Mouse (Mus musculus) embryonic facial prominence, embryonic 10.5 days (tissue): ENCODE measurements at regions not wholly inside any gene's neighbourhood (a gene's known extent, or its start where the extent isn't known, plus 50 kb on each side); places are given as distances from the start of the nearest gene placed in this dataset.

Experiments used
- DNase-seq: peaks from one replicate; pipeline ENCODE4 v3.0.0-alpha.2; 2017; ENCODE audit warnings: low spot score
- H3K27ac ChIP-seq: fragments of 300-500 bp; sonication (generic); replicated peaks from 2 replicates; pipeline ENCODE4 v1.5.1; 2016; ENCODE audit warnings: mild to moderate bottlenecking
- H3K27me3 ChIP-seq: fragments of 300-500 bp; sonication (generic); replicated peaks from 2 replicates; pipeline ENCODE4 v1.6.1; 2016; ENCODE audit warnings: low read depth, mild to moderate bottlenecking; ENCODE audit not compliant: poor library complexity, severe bottlenecking
- H3K36me3 ChIP-seq: fragments of 300-500 bp; sonication (generic); replicated peaks from 2 replicates; pipeline ENCODE4 v1.6.1; 2016; ENCODE audit warnings: mild to moderate bottlenecking, moderate library complexity
- H3K4me1 ChIP-seq: fragments of 300-500 bp; sonication (generic); 2 replicates; pipeline ENCODE4 v1.6.1; 2016
- H3K4me3 ChIP-seq: fragments of 300-500 bp; sonication (generic); 2 replicates; pipeline ENCODE4 v1.5.1; 2016; ENCODE audit warnings: mild to moderate bottlenecking, moderate library complexity
- H3K9me3 ChIP-seq: fragments of 300-500 bp; sonication (generic); 2 replicates; pipeline ENCODE4 v1.6.1; 2016; ENCODE audit warnings: mild to moderate bottlenecking
- WGBS: fragments of 180-500 bp; shearing (Covaris S2); methylation state at CpG from one replicate; pipeline ENCODE4 v1.1.7; 2016; 5-methylcytosine and 5-hydroxymethylcytosine counted together

DNA sequence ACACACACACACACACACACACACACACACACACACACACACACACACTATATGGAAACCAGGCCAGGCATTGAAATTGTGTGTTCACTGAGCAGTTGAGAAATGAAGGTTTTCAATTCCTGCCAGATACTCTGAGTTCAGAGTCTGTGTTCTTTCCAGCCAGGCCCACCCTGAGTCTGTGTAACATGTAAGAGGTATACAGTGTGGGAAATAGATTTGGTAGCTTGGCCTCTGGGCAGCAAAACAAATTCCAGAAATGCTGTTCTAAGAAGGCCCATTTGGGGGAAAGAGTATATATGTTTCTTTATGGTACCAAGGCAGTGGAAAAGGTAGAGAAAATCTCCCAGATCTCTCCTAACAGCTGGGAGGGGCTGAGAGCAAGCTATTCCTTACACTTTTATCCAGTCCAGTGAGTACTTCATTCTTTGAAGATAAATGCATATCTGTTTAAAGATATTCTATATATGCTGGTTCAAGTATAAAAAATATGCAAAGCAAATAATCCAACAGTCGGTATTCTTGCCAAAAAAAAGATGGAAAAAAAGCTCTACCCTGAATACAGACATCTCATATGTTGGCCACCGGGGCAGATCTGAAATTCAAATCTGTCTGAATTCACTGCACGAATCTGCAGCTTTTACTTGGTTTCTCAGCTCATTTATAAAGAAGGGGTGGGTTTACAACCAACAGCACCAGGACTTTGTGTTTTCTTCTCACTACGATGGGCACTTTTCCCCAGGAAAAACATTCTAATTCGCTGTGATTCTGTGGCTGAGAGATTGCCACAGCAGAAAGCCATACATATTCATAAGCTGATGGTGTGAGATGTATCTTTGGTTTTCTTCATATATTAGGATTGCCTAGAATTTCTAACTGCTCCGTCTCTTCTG lies 252.3 kb downstream of the Ccdc91 start:
- DNase-seq = no peak
- H3K27ac ChIP-seq = no peak overlapping the region
- 88% methylated on average over 6 of the region's 6 CpGs for WGBS
- H3K4me1 ChIP-seq = 0 out of 2 replicates have a peak, but pooled peaks cover 3% of the 10 kb centered on the region
- no peaks in the 10 kb centered on the region for H3K36me3 ChIP-seq
- H3K9me3 ChIP-seq = no peaks in the 10 kb centered on the region
- no peak overlapping the region for H3K4me3 ChIP-seq
- H3K27me3 ChIP-seq = no peaks in the 10 kb centered on the region

DNA sequence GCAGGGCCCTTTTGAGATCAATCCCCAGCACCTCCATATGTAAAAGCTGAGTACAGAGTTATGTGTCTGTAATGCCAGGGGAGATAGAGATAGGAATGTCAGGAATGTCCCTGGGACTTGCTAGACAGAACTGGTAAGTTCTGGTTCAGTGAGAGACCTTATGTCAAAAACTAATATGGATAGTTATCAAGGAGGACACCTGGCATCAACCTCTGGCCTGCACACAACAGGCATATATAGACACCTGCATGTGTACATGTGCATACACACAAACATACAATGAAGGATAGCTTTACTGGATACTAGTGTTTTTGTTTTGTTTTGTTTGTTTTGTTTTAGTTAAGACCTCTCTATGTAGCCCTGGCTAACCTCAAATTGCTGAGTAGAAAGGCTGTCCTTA lies 254.1 kb downstream of the Ccdc91 start:
- Histone ChIP-seq H3K9me3 (no peaks in the 10 kb centered on the region), H3K4me1 (0 out of 2 replicates have a peak, but pooled peaks cover 3% of the 10 kb centered on the region)
- no peak for DNase-seq

DNA sequence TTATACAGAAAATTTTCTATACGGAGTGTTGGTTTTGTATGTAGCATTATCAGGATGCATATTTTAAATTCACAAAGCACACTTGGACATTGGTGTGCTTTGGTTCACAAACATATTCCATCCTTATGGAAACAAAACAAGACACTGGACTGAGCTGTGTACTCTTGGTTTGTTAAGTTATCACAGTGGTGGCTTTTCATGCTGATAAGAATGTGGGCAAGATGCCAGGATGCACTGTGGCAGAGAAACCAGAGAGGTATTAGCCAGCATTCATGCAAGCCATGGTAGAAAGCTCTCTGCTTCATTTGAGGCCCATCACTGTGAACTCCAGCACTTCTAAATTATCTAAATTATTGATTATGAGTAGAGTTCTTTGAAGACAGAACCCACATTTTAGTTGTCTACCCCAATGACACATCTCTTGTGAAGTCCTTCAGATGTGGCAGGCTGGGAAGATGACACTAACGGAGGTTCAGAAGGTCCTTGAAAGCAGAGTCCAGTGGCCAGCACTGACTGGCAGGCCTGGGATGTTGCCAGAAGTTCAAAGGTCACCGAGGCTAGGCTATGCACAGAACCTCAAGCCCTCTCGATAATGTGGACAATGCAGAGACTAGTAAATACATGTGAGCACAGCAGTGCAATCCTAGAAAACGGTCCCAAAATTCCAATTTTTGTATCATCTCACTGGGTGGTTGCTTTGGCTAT lies 263.1 kb downstream of the Ccdc91 start:
- Histone ChIP-seq H3K4me1 (peaks cover under 1% of the 10 kb centered on the region; the same call in 1 of the 2 replicates), H3K27ac (no peak overlapping the region), H3K27me3 (no peaks in the 10 kb centered on the region), H3K4me3 (no peak overlapping the region), H3K9me3 (no peaks in the 10 kb centered on the region), H3K36me3 (no peaks in the 10 kb centered on the region)
- 90% methylated on average over 5 of the region's 5 CpGs for WGBS
- DNase-seq = no peak

More for the DNA sequence above, 254.1 kb downstream of the Ccdc91 start:
- Histone ChIP-seq H3K27me3 (no peaks in the 10 kb centered on the region), H3K36me3 (no peaks in the 10 kb centered on the region), H3K27ac (no peak overlapping the region), H3K4me3 (no peak overlapping the region)

DNA sequence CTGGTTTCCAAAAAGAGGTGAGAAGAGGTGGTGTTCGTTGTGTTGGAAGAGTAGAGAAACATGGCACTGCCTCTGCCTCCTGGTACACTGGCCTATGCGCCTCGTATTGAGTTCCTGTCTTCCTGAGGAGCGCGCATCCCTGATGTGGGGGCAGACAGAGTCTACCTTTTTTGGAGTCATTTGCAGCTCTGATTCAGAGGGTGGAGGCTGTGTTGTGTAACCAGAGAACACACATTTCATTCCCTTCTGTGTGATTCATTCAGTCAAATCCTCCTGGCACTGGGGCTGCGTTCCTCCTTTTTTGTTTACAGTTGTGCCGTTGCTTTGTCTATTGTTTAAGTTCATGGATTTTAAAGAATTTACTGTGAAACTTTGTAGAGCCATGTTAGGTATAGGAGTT lies 265.8 kb downstream of the Ccdc91 start:
- no peak for DNase-seq
- no peak overlapping the region for H3K27ac ChIP-seq
- H3K9me3 ChIP-seq = no peaks in the 10 kb centered on the region
- H3K27me3 ChIP-seq = no peaks in the 10 kb centered on the region
- H3K36me3 ChIP-seq = no peaks in the 10 kb centered on the region
- peaks cover 7% of the 10 kb centered on the region for H3K4me1 ChIP-seq
- no peak overlapping the region for H3K4me3 ChIP-seq
- 81% methylated on average over 7 of the region's 7 CpGs for WGBS

DNA sequence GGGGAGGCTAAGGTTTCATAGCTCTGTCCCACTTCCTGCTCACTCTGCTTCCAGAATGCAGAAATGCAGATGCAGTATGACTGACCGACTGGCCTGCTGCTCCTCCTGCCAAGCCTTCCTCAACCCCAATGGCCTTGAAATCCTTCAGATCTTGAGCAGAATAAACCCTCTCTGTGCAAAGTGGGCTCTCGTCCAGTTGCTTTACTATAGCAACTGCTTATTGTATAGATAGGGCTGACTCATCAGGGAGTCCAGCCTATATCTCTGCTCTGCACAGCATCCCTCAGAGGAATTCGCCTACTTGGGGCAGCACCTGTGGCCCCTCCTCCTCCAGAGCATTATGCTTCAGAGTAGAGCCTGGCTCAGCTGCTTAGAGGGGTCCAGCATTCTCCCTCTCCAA lies 268.5 kb downstream of the Ccdc91 start:
- Histone ChIP-seq H3K36me3 (no peaks in the 10 kb centered on the region), H3K9me3 (no peaks in the 10 kb centered on the region), H3K4me1 (peaks cover 7% of the 10 kb centered on the region), H3K27ac (0 out of 2 replicates have a peak overlapping the region, but pooled peaks have one; percentile 14), H3K4me3 (no peak overlapping the region), H3K27me3 (no peaks in the 10 kb centered on the region)
- WGBS = 68% methylated on average over 3 of the region's 3 CpGs
- no peak for DNase-seq

DNA sequence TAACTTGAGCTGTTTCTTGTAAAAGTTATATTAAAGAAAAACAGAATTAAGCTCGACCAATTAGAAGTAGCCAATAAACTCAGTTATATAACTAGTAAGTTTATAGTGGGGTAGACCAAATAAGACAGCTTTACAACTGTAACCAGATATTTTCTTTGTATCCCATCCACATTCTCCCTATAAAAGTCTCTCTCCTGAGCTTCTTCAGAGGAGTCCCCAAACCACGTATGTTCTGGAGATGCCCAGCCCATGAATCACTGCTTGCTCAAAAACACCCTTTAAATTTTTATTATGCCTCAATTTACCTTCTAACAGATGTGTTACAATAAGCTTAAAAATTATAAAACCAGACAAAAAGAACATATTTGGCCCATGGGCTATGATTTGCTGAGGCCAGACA lies 270.1 kb downstream of the Ccdc91 start:
- Histone ChIP-seq H3K9me3 (no peaks in the 10 kb centered on the region), H3K36me3 (no peaks in the 10 kb centered on the region), H3K27me3 (no peaks in the 10 kb centered on the region), H3K27ac (no peak overlapping the region), H3K4me3 (no peak overlapping the region), H3K4me1 (peaks cover 7% of the 10 kb centered on the region)
- WGBS = 89% methylated on average over 2 of the region's 2 CpGs
- DNase-seq = no peak

DNA sequence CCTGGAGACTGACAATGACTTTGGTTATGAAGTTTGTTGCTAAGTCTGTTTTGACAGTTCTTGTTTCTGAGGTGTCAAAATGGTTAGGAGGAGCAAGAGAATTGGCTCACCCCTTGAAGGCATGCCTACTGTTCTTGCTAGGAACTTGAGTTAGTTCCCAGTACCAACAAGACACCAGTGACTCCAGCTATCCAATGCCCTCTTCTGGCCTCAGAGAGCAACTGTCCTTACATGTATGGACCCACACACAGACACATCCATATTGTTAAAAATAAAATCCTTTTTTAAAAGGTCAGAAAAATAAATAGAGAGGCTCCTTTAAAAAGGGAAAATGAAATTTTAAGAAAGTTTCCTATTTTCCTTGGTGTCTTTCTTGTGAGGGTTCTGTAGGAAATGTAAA lies 272.3 kb downstream of the Ccdc91 start:
- Histone ChIP-seq H3K36me3 (no peaks in the 10 kb centered on the region), H3K4me1 (peaks cover 7% of the 10 kb centered on the region), H3K27me3 (no peaks in the 10 kb centered on the region), H3K27ac (no peak overlapping the region), H3K9me3 (no peaks in the 10 kb centered on the region), H3K4me3 (no peak overlapping the region)
- no peak for DNase-seq

DNA sequence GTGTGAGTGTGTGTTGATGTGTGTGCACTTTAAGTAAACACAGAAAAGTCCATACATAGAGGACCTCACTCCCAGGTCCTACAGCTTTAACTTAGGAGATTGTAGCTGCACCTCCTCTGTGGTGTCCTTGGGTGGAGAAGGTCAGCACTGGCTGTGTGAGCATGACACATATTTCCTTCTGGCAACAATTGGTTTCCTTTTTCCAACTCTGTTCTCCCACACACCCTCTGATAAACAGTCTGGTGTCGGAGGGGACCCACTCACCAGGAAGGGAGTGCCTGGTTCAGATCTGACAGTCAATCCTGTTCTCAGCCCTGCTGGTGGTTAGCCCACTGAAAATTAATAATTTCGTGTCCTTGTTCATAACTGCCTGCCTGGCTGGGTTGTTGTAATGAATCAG lies 276.7 kb downstream of the Ccdc91 start:
- no peak for DNase-seq
- H3K4me3 ChIP-seq = no peak overlapping the region

DNA sequence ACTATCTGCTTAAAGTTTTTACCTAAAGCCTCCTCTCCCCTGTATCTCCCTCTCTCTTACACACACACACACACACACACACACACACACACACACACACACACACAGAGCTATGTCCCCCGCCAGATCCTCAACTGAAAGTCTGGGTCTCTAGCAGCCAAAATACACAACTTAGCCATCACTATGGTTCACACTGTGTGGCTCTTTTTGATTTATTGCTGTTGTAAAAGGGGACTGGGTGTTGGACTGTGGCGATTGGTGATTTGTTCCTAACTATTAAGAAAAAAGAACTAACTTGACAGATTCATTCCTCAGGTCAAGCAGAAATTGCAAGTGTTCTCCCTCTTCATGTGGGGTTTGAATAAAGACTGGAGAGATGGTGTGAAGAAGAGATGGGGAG lies 278.2 kb downstream of the Ccdc91 start:
- no peaks in the 10 kb centered on the region for H3K36me3 ChIP-seq
- no peak overlapping the region for H3K4me3 ChIP-seq
- peaks cover 8% of the 10 kb centered on the region; the same call in 1 of the 2 replicates for H3K4me1 ChIP-seq
- no peaks in the 10 kb centered on the region for H3K27me3 ChIP-seq
- 92% methylated on average over 2 of the region's 2 CpGs for WGBS
- H3K27ac ChIP-seq = no peak overlapping the region
- H3K9me3 ChIP-seq = no peaks in the 10 kb centered on the region
- no peak for DNase-seq

More for the DNA sequence above, 276.7 kb downstream of the Ccdc91 start:
- Histone ChIP-seq H3K9me3 (no peaks in the 10 kb centered on the region), H3K4me1 (peaks cover 8% of the 10 kb centered on the region; the same call in 1 of the 2 replicates), H3K27me3 (no peaks in the 10 kb centered on the region), H3K27ac (no peak overlapping the region), H3K36me3 (no peaks in the 10 kb centered on the region)
- 83% methylated on average over 2 of the region's 2 CpGs for WGBS

DNA sequence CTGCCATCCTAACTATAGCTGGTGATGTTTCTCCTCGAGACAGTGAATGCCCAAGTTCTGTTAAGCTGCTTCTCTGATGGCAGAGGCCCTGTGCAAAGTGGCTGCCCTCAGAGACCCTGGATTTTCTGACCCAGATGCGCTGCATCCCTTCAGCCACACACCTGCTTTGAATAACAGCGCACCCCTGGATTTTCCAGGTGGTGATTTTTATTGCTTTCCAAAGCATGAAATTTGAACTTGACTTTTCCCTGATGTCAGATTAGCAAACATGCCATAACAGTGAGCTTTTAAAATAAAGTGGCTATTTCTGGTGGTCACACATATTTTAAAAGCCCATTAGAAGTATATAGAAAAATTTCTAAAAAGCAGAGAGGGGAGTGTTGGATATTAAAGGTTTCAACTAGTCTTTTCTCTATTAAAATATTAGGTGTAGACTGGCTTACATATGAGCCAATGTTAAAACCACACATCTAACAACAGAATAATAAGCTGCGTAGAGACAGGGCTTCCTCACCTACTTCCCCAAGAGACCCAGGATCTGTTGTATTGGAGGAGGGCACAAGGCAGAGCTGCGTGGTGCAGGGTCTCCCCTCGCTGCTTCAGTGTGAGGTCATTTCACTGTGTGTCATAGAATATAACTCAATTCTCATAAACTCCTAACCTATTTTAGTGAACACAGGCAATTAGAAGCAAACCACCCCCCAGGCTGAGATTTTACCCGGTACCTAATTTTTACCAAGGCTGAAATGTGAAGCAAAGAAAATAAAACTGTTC lies 280.3 kb downstream of the Ccdc91 start:
- Histone ChIP-seq H3K36me3 (no peaks in the 10 kb centered on the region), H3K4me3 (no peak overlapping the region), H3K9me3 (no peaks in the 10 kb centered on the region), H3K27me3 (no peaks in the 10 kb centered on the region), H3K4me1 (peaks cover 8% of the 10 kb centered on the region; the same call in 1 of the 2 replicates), H3K27ac (no peak overlapping the region)
- 67% methylated on average over 7 of the region's 7 CpGs for WGBS
- no peak for DNase-seq

DNA sequence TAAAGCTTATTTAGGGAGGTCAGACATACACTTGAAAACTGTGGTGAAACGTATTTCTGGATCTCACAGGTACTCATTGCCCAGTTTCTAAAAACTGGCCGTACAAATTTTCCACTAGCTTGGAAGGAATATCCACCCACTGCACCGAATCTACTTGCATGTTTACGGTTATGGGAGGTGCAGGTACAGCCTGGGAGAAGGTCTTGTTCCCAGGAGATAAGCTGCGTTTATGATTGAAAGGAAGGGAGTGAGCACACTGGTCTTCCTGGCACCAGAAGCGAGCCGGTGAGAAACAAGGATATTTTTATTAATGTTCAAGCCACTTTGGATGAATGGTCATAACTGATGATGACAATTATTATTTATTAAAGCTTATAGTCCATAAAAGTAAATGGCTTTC lies 283.9 kb downstream of the Ccdc91 start:
- H3K27ac ChIP-seq = no peak overlapping the region
- peaks cover 8% of the 10 kb centered on the region; the same call in 1 of the 2 replicates for H3K4me1 ChIP-seq
- no peaks in the 10 kb centered on the region for H3K9me3 ChIP-seq
- no peaks in the 10 kb centered on the region for H3K36me3 ChIP-seq
- no peaks in the 10 kb centered on the region for H3K27me3 ChIP-seq
- no peak overlapping the region for H3K4me3 ChIP-seq
- WGBS = 88% methylated on average over 7 of the region's 7 CpGs
- DNase-seq = no peak

DNA sequence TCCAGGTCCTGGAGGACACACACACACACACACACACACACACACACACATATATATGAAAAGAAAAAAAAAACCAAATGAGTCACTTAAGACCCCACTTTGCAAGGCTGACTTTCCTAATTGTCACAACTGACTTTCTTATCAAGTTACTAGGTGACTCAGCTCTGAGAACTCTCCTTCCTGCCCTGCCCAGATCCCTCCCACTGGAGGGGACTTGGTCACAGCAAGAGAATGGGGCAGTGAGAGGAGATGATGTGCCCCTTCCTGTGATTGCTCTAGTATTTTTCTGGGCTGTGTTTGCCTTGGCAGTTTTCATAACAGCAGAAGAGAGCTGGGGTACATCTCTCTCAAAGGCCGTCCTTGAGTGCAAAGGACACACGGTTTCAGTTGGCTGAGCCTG lies 284.5 kb downstream of the Ccdc91 start:
- Histone ChIP-seq H3K27me3 (no peaks in the 10 kb centered on the region), H3K36me3 (no peaks in the 10 kb centered on the region), H3K9me3 (no peaks in the 10 kb centered on the region), H3K27ac (no peak overlapping the region), H3K4me3 (no peak overlapping the region), H3K4me1 (peaks cover 8% of the 10 kb centered on the region; the same call in 1 of the 2 replicates)
- 86% methylated on average over 2 of the region's 2 CpGs for WGBS
- no peak for DNase-seq
